Mouse (Mus musculus) cerebellum, adult 18-20 months (tissue): Measurements from ENCODE around the gene Nol10.

Experiments used
- DNase-seq, 2 experiments: peaks; one replicate each; pipeline ENCODE4 v3.0.0; 2021

Nol10 gene

DNA sequence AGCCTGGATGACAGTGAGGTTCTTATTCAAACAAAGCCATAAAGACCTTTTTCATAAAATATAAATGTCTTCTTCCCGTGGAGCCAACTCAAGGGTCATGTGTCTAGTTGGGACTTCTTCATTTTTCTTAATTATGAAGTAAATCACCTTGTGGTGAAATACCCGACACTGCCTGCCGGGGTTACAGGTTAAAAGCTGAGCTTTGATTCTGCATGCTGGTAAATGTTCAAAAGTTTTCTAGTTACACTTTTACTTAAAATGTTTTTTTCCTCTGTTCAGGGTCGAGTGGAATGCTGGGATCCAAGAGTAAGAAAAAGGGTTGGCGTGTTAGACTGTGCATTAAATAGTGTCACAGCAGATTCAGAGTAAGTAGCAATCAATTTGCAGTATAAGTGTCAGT, 14.1 kb downstream of the Nol10 start:
- DNase-seq: no peak

DNA sequence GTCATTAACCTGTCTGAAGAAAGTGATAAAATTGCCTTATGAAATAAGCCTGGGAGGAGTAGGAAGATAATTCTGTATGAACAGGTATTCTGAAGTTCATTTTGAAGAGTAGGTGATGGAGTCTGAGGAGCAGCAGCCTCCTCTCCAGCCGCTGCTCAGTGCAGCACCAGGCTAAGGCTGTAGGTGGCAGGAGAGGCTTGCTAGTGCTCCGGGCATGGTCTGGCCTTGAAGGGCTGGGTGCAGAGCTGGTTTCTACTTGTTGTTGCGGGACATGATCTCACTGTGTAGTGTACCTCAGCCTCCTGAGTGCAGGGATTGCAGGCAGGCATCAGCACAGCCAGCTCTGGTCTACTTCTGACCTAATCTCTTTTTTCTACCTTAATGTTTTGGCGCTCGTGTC, 18.7 kb downstream of the Nol10 start:
- DNase-seq: peak; percentile 31 to 35

DNA sequence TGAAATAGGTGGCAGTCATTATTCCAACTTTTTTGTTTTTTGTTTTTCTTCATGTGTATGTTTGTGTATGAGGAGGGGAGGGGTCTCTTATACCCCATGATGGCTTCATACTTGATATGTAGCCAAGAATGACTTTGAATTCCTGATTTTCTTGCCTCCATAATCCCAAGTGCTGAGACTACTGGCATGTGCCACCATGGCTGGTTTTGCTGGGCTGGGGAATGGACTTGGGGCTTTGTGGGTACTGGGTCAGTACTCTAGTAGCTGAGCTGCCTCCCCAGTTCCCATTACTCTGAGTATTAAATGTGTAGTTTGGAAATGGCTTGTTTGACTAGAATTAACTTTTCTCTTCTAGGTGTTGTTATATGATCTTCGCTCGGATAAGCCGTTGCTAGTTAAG, 20.9 kb downstream of the Nol10 start:
- DNase-seq: no peak

DNA sequence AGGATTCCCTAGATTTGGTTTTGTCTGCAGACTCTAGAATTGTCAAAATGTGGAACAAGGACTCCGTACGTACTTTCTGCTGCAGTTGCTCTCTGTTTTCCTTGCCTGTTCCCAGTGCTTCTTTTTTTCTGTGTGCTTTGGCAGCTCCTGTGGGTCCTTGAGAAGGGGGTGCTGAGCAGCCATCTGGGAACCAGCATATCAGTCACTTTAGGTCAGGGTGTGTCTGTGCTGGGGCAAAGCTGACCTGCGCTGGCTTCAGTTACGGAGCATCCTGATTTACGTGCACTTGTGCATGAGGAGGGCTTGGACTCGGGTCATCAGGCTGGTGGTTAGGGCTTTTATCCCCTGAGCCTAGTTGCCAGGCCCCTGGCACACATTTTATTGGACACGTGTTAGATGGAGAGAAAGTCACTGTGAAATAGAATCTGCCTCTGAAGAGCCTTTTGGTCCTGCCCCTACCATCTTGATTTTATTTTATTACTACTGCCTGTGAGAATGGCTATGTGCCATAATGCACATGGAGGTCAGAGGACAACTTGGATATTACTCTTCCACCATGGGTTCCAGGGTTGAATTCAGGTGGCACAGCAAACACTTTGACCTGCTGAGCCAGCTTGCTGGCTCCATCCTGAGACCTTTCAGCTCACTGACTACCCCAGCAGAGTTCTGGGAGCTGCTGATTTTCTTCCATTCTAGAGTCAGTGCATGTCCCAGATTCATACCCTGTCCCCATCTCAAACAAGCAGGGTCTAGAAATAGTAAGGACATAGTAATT, 21.5 kb downstream of the Nol10 start:
- no peak for DNase-seq

DNA sequence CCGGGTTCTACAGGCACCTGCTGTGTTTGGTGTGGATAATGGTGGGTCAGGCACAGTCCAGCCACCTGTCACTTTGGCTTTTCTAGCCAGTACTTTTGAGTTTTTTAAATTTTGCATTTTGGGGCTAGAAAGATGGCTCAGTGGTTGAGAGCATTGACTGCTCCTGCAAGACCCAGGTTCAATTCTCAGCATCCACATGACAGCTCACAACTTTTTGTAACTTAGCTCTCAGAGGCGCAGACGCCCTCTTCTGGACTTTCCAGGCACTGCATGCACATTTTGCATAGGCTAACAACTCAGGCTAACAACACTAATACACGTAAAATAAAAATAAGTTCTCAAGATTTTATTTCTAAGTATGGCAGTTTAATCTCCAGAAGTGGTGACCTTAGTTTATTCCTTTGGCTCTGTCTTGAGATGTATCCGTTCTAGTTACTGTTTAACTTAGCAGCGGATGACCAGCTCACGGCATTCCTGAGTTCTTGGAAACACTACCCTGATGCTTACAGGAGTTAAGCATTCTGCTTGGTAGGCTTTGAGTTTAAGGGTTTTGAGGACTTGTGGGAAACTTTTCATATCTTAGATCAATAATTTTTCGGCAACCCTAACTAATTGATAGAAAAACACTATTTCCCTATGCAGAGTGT, 23.5 kb downstream of the Nol10 start:
- no peak for DNase-seq

DNA sequence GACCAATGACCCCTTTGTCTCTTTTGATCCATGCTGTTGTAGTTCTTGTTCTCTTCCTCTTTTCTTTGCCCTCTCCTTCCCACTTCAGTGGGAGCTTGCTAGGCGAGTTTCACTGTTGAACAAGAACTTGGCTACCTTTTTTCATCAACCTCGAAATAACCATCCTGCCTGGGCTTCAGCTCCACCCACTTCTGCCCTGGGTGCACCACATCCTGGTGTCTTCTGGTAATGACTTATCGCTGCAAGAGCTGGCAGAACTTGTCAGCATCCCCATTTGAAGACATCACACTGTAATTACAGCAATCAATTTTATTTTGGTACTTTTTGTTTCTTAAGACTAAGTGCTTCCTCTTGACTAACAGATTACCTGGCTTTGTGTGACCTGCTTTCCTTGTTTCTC, 24.4 kb downstream of the Nol10 start:
- no peak for DNase-seq

DNA sequence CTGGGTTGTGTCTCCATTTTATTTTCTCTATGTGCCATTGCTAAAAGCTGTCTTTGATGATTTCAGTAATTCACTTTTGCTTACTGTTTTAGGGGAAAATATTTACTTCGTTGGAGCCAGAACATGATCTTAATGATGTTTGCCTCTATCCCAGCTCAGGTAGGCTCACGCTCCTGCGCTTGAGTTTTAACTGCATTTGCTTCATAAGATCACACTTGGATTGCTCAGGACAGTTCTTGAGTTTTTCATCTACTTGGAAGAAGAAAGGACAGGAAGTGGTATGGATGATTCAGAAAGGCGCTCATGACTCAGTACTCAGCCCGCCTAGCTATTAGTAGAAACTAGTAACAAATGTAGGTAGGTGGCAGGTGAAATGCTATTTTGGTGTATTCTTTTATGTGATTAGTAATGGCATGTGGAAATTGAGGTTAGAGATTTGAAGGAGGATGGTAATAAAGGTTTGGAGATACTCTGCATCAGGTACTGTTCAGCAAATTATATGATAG, 25.3 kb downstream of the Nol10 start:
- DNase-seq: no peak

DNA sequence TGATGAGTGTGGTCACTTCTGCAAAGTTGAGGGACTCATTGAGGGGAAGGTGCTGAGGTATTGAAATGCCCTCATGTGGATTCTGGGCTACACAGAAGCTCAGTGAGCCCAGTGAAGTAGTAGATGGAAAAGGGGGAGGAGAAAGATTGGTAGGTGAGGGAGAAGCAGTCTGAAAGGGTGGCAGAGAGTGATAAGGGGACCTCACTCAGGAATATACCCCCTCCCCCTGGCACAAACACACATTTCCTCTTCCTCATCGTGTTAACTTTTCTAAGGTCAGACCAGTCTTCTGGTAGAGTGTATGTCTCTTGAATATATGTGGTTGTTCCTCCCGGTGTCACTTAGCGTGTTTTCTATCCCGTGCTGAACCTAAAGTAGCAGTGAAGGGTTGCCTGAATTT, 27.0 kb downstream of the Nol10 start:
- DNase-seq: no peak

DNA sequence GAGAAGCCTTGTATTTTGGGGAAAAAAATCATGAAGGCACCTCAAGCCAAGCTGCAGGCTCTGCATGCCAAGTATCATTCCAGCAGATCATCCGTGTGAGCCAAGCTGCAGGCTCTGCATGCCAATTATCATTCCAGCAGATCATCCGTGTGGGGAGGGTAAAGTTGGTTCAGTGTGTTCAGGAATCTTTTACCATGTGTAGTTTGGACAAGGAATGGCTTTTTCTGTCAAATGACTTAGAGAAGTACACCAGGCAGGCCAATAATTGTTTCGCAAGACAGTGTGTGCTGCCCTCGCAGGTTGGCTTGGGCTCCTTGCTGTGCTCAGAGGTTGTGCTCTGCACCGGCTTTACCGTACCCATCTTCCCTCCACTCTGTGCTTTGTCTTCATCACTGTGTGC, 28.3 kb downstream of the Nol10 start:
- no peak for DNase-seq

DNA sequence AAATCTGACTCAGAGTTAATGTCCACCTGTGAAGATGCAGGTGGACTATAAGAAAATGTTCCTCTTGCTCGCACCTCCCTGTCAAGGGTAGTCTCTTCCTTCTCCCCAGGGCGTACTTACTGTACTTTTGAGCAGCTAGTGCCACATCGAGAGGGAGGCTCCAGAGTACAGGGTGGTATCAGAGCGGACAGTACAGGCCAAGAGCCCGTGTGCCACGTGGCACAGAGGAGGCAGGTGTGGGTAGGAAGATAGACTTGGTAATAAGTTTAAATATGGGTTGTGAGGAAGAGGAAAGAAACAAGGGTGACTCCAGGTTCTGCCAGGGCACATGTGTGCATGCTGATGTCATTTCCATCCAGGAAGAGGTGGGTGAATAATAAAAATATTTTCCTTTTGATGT, 32.7 kb downstream of the Nol10 start:
- DNase-seq: no peak

DNA sequence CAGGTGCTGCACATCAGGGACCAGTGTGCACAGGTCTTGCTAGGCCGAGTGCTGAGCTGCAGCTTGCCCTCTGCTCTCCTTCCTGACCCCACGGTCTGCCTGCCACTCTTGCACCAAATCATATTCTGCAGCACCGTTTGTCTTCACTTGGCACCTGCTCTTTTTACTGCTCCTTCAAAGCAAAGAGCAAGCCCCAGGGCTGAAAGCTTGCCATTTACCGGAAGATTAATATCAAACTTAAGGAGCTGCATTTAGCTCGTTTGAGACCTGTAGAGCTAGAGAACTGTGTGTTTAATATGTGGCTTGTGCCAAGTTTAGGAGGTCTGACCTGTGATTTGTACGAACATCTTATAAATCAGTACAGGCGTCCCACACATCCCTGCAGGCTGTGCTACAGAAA, 34.5 kb downstream of the Nol10 start:
- DNase-seq: no peak

DNA sequence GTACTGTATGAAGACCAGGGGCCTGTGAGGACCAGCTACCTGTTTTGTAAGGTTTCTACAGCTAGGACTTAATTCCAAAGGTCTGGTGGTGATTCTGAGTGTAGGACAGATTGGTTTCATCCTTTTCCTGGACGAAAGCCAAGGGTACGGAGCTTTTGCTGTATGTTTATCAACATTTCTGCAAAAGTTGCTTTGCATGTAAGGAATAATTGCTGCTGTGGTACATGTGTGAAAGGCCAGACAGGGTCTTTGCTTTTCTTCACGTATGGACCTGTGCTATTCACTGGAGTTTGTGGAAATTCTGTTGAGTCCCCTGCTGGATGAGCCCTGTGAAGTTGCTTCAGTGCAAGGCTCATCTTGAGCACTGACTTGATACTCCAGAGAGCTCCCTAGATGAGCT, 38.6 kb downstream of the Nol10 start:
- no peak for DNase-seq

DNA sequence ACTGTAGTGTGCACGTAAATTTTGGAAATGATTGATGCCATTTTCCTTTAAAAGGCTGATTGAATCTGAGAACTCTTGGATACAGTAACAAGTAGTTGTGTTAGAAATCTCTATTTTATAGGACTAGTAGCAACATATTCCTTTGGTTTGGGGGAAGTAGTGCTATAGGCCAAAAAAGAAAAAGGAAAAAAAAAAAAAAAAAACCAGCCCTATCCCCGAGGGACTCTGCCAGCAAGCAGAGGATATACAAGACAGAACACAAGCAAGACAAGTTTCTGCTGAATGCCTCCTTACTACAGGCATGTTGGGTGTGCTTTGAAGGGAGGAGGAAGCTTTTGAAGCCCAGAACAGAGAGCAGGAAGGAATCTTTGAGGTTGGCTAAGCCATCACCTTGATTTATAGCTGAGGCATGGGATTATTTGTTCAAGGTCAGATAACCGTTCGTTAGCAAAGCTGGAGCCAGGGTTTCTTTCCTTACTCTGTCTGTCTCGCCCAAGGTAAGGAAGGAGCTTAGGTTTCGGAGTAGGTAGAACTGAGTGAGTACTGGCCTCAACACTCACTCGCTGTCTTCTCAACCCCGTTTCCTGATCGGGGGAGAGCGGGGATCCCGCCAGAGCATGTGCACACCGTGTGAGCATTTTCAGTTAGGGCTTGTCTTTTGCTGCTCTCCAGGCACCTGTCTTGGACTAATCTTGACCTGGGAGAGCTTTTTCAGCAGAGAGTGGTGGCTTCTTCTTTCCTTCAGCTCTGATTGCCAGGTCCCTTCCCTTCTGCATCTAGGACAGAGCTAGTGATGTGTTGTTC, 39.3 kb downstream of the Nol10 start:
- DNase-seq: no peak

DNA sequence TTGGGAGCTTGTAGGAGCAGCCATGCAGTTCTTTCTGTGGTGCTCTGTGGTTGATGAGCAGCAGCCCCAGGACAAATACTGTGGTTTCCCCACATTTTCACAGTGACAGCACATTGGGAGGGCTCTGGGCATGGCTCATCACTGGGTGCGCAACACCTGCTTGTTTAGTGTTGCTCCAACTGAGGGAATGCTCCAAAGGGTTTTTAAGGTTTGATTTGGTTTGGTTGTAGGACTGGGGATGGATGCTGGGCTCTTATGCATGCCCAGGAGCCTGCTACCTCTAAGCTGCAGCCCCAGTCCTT, 39.8 kb downstream of the Nol10 start:
- no peak for DNase-seq

DNA sequence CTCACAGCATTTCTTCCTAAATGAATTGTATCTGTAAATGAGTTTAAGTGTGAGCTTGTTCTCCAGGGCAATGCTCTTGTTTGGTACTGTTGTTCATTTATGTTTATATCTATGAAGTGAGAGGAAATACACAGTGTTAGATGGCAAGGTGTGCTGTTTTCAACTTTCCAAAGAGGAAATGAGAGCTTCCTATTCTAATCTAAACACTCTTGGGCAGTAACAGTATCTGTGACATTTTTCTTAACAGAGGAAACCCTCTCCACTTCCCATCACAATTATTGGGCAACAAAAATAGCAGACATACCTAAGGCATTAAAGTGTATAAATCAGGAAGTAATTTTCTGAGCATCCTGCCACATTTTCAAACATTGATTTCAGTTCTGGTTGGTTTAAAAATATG, 41.8 kb downstream of the Nol10 start:
- no peak for DNase-seq

DNA sequence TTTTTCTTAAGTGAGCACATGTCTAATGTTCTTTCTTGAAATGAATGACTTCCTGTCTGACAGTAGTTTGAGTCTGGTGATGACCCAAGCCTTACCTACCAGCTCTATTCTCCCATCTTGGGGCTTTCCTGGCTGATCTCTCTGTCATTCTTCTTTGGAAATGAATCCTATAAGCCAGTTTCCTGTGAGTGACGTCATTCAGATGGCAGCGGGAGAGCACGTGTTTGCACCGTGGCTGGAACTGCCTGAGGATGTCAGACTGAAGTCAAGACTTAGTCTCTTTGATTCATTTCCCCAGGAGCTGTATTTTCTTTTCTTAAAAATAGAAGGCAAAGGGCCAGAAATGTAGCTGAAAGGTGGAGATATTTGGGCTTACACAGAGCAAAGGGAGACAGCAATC, 42.3 kb downstream of the Nol10 start:
- no peak for DNase-seq

DNA sequence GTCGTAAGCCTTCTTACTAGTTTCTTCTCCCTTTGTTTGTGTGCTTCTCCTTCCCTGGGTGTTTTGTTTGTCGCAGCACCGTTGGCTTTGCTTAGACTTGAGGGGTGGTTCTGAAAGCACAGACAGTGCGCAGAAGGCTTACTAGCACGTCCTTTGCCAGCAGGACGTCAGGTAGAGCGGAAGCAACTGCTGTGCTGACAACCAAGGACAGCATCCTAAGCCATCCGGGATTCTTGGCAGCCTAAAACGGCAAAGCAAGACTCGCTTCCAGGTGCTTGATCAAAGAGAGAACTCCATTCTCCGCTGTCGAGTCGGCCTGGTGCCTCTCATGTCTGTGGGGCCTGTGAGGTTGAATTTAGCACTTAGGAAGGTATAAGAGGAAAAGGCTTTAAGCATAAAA, 44.9 kb downstream of the Nol10 start:
- DNase-seq: peak in 1 of 2 experiments; percentile 19

DNA sequence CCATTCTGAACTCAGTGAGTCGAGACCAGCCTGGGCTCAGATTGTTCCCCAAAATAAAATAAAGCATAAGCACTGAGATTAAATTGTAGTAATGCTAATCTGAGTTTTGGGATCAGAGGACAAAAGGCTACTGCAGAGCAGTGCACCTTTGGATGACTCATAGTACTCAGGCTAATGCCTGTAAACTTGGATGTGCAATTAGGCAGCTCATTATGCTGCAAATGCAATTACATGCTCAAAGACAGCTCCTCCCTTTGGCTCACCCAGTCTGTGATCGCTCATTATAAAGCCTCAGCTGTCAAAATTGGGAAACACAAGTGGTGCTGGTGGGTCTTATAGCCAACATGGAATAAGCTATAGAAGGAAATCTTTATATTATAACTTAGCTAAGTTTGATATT, 48.9 kb downstream of the Nol10 start:
- no peak for DNase-seq

DNA sequence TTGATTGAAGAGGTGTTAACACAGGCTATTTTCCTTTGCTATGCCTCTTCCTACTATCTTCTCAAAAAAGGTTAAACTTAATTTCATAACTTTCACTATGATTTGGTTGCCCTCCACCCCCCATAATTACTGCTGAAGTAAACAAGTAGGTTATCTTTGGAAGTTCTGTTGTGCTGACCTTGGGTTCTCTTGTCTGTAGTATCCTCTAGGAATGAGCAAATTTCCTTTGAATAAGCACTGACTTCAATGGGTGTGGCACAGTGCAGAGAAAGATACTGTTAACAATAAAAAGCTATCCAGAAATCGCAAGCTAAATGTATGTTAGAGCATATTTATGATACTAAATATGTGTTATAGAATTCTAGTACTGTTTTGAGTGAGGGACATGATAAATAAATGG, 53.2 kb downstream of the Nol10 start:
- no peak for DNase-seq

DNA sequence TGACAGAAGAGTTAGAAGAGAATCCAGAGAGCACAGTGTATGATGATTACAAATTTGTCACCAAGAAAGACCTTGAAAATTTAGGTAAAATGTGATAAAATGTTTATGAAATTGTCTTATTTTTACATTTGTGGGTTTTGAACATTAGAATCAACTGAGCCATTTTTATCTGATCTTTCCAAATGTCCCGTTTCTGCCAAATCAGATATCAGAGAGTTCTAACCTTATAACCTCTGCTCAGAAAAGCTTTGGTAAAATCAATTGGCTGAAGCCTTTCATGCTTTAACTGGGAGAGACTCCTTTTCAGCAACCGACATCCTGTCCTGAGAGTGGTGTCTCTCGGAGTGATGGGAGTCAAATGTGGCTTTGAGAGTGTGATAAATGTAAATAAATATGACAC, 53.9 kb downstream of the Nol10 start:
- DNase-seq: no peak

DNA sequence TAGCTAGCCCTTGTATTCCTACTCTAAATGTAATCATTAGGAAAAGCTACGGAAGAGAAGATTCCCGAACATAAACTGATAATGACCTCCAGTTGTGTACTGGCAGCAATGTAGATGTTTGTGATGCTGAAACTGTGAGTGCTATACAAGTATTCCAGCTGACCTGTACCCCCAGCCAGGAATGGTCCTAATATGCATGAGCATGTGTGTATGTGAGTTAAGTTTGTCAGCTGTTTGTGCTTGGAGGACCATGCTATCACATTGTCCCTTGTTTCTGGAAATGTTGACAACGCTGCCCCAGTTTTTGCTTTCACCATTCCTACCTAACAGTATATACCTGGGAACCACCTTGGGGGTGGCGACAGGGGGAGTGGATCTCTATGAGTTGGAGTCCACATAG, 55.7 kb downstream of the Nol10 start:
- no peak for DNase-seq

DNA sequence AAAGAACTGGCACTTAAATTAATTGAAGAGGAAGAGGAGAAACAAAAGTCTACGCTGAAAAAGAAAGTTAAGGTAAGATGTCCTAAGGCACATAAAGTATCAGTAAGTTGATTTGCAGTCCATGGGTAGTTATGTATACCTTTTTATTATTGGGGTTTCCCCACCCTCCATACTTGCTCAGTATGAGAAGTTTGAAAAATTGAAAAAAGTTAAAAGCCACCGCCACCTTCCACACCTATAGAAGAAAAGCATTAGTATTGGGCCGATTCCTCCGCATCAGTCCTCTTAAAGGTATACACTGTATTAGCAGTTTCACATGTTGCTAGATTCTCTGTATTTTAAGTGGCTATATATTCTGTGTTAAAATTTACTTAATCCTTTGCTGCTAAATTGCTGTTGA, 58.6 kb downstream of the Nol10 start:
- no peak for DNase-seq

DNA sequence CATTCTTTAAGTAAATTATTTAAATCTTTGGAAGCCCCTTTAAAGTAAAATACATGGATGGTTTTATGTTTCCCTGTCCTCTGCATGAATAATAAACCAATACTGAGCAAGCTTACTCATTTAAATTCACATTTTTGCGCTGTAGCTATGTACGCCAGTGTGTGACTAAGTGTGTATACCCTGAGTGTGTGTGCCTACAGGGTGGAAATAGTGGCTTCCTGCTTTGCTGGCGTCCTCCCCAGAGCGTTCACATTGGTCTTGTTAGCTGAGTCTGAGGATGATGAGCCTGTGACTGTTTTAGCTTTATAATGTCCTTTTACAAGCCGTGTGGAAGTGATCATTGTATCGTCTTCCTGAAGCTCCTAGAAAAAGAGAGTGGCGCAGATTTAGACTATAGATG, 60.1 kb downstream of the Nol10 start:
- no peak for DNase-seq

DNA sequence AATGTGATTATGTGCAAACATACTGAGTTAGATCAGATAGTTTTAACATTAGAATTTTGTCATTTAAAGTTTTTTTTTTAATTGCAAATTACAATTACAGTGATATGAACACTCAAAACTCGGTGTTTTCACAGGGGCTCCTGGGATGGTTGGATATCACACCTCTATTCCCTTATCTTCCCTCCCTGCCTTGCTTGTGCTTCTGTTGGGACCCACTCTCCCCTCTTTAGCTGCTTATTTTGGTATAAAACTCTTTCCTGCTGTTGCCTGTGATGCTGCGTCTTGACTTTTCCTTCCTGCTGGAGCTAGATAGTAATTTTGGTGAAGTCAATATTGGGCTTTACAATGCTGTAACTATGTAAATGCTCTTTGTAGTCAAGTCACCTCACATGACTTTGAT, 63.0 kb downstream of the Nol10 start:
- no peak for DNase-seq
